Mouse (Mus musculus) embryonic facial prominence, embryonic 12.5 days (tissue): ENCODE measurements around the gene Ephx1. TPM values are rescaled to one million over a fixed set of nuclear protein-coding genes. Genes with fewer than 3 reads are reported as not detected.
A peak's percentile ranks its signal among the peaks of the same experiment; 100 is the strongest.
"Not testable (repeated sequence)": the region's sequence is repeated elsewhere in the genome, so short reads cannot be mapped to it uniquely, and the experiment has no call there.

Source experiments
- ATAC-seq: fragments of 200-750 bp; cut with Nextera tagmentation; 2 replicates; pipeline ENCODE4 v1.8.0; 2017; ENCODE audit not compliant: insufficient number of reproducible peaks, insufficient read depth, low FRiP score, low TSS enrichment
- H3K27ac ChIP-seq: fragments of 300-500 bp; sonication (generic); 2 replicates; pipeline ENCODE4 v1.5.1; 2016; ENCODE audit warnings: mild to moderate bottlenecking
- H3K27me3 ChIP-seq: fragments of 300-500 bp; sonication (generic); 2 replicates; pipeline ENCODE4 v1.6.1; 2016; ENCODE audit warnings: mild to moderate bottlenecking, moderate library complexity
- H3K36me3 ChIP-seq: fragments of 300-500 bp; sonication (generic); 2 replicates; pipeline ENCODE4 v1.6.1; 2016; ENCODE audit warnings: mild to moderate bottlenecking
- H3K4me1 ChIP-seq: fragments of 300-500 bp; sonication (generic); 2 replicates; pipeline ENCODE4 v1.6.1; 2016
- H3K4me2 ChIP-seq: fragments of 300-500 bp; sonication (generic); replicated peaks from 2 replicates; pipeline ENCODE4 v1.6.1; 2016; ENCODE audit warnings: mild to moderate bottlenecking, moderate library complexity
- H3K4me3 ChIP-seq: fragments of 300-500 bp; sonication (generic); 2 replicates; pipeline ENCODE4 v1.5.1; 2016; ENCODE audit warnings: mild to moderate bottlenecking
- H3K9ac ChIP-seq: fragments of 300-500 bp; sonication (generic); 2 replicates; pipeline ENCODE4 v1.6.1; 2016; ENCODE audit warnings: mild to moderate bottlenecking, moderate library complexity
- H3K9me3 ChIP-seq: fragments of 300-500 bp; sonication (generic); 2 replicates; pipeline ENCODE4 v1.6.1; 2016; ENCODE audit warnings: mild to moderate bottlenecking, moderate library complexity
- WGBS: fragments of 180-500 bp; shearing (Covaris S2); methylation state at CpG from one replicate; pipeline ENCODE4 v1.1.7; 2016; 5-methylcytosine and 5-hydroxymethylcytosine counted together
- polyA plus RNA-seq: library from polyadenylated mRNA; unstranded; fragments of >200 nt; fragmentation: Nextera tagmentation; extraction: Ambion mirVana; gene quantifications from 2 replicates; pipeline ENCODE4 v1.2.1, GENCODE M21; 2016

The Ephx1 gene
- polyA plus RNA-seq, 1 experiment from 2014 or later = 2.6 TPM

GRCm38 (mm10) chr1:181037623-181038022 is 16.9 kb upstream of the Ephx1 start:
- H3K4me1 ChIP-seq = no peaks in the 10 kb centered on the region
- ATAC-seq = no peak
- H3K27ac ChIP-seq = no peak overlapping the region
- no peaks in the 10 kb centered on the region for H3K36me3 ChIP-seq
- no peak overlapping the region for H3K4me3 ChIP-seq
- H3K9me3 ChIP-seq = no peaks in the 10 kb centered on the region
- H3K4me2 ChIP-seq = no peak overlapping the region
- no peak overlapping the region for H3K9ac ChIP-seq
- WGBS = 81% methylated on average over 4 of the region's 4 CpGs
- H3K27me3 ChIP-seq = 0 out of 2 replicates have a peak, but pooled peaks cover 8% of the 10 kb centered on the region

DNA sequence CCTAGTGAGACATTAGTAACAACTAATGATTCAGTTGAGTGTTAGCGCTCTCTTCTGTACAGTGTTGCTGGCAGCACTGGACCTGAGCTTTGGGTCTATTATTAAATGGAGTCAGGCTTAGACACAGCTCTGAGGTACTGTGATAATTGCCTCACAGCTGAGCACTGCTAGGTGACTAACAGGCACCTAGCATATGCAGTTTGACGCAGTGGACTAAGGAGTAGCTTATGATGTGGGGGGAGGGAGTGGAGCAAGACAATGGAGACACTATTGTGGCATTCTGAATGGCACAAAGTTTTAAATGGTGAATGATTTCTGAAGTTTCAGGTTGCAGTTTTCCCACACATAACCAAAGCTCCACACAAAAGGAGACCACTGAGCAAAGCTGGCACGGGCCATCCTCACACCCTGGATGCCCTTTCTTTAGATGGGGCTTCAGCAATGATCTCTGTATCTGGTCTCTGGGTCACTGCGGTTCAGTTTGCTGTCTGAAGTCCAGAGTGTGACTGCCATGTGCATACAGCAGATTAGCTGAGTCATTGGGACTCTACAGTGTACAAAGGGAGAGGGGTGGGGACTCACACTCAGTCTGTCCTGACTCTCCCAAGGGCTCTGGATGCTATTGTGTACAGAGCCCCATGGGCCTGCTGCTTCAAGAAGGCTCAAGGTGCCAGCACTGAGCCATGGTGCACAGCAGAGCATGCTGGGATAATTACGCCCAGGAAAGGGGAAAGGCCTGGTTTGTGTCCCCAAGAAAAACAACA is 14.5 kb upstream of the Ephx1 start:
- not testable (repeated sequence) for ATAC-seq, H3K9ac ChIP-seq, H3K36me3 ChIP-seq, H3K4me2 ChIP-seq, H3K27ac ChIP-seq, H3K9me3 ChIP-seq, H3K4me3 ChIP-seq, H3K4me1 ChIP-seq, H3K27me3 ChIP-seq
- WGBS = 81% methylated on average over 5 of the region's 5 CpGs

- ATAC-seq = peak; percentile 22; the same call in 1 of the 2 replicates
- no peaks in the 10 kb centered on the region for H3K27me3 ChIP-seq
- no peak overlapping the region for H3K27ac ChIP-seq
- no peaks in the 10 kb centered on the region for H3K36me3 ChIP-seq
- H3K4me2 ChIP-seq = no peak overlapping the region
- H3K4me1 ChIP-seq = 0 out of 2 replicates have a peak, but pooled peaks cover 2% of the 10 kb centered on the region
- H3K4me3 ChIP-seq = no peak overlapping the region
- H3K9ac ChIP-seq = no peak overlapping the region
- H3K9me3 ChIP-seq = no peaks in the 10 kb centered on the region
- 11% methylated on average over 1 of the region's 1 CpGs for WGBS
Observed at GRCm38 (mm10) chr1:181022265-181022664, 1.6 kb upstream of the Ephx1 start.

- Histone ChIP-seq H3K27me3 (no peaks in the 10 kb centered on the region), H3K4me1 (0 out of 2 replicates have a peak, but pooled peaks cover 6% of the 10 kb centered on the region), H3K36me3 (no peaks in the 10 kb centered on the region), H3K4me3 (no peak overlapping the region), H3K27ac (no peak overlapping the region), H3K9me3 (no peaks in the 10 kb centered on the region), H3K9ac (no peak overlapping the region), H3K4me2 (no peak overlapping the region)
- 69% methylated on average over 7 of the region's 7 CpGs for WGBS
- ATAC-seq = no peak
Observed at GRCm38 (mm10) chr1:181021488-181021865, 773 bp upstream of the Ephx1 start.

DNA sequence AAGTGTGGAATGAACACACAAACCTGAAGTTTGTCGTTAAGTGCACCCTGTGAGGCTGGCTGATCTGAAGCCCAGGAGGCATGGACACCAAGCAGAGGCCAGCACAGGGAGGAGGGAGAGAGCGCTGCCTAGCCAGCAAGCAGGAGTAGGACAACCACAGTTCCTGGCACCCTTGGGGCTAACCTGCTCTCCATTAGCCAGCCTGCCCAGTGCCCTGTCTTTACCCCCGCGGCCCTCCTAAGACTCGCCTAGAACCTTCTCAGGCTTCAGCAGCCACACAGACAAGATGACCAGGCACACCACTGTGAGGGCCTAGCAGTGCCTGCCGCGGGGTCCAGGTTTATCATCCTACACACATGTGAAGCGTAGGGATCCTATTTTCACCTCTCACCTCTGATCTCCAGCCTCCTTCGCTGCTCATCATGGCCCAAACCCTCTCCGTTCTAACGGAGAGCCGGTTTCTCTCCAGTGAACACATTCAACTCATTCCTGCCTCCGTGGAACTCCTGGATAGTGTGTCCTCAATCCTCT is 2.7 kb downstream of the Ephx1 start:
- no peaks in the 10 kb centered on the region for H3K36me3 ChIP-seq
- H3K9me3 ChIP-seq = no peaks in the 10 kb centered on the region
- H3K4me3 ChIP-seq = no peak overlapping the region
- H3K4me2 ChIP-seq = no peak overlapping the region
- 75% methylated on average over 13 of the region's 13 CpGs for WGBS
- no peak overlapping the region for H3K9ac ChIP-seq
- no peak for ATAC-seq
- peaks cover 11% of the 10 kb centered on the region; the same call in 1 of the 2 replicates for H3K4me1 ChIP-seq
- no peaks in the 10 kb centered on the region for H3K27me3 ChIP-seq
- H3K27ac ChIP-seq = no peak overlapping the region

- Histone ChIP-seq H3K36me3 (no peaks in the 10 kb centered on the region), H3K27me3 (no peaks in the 10 kb centered on the region), H3K4me3 (peak overlapping the region; percentile 47), H3K9me3 (no peaks in the 10 kb centered on the region), H3K4me2 (peak overlapping the region; percentile 98), H3K4me1 (peaks cover 11% of the 10 kb centered on the region; the same call in 1 of the 2 replicates), H3K9ac (peak overlapping the region; percentile 52), H3K27ac (0 out of 2 replicates have a peak overlapping the region, but pooled peaks have one; percentile 18)
- peak; percentile 73; the same call in 1 of the 2 replicates for ATAC-seq
- 0% methylated on average over 22 of the region's 22 CpGs for WGBS
Observed at GRCm38 (mm10) chr1:181017212-181017711, 3.4 kb downstream of the Ephx1 start.

GRCm38 (mm10) chr1:181016532-181017131 is 4.1 kb downstream of the Ephx1 start:
- H3K27ac ChIP-seq = no peak overlapping the region

GRCm38 (mm10) chr1:181016045-181016444 is 4.7 kb downstream of the Ephx1 start:
- ATAC-seq = no peak
- H3K9ac ChIP-seq = peak overlapping the region; percentile 7; the same call in 1 of the 2 replicates
- no peak overlapping the region; the same call in 1 of the 2 replicates for H3K4me3 ChIP-seq
- H3K27ac ChIP-seq = no peak overlapping the region
- peaks cover 11% of the 10 kb centered on the region; the same call in 1 of the 2 replicates for H3K4me1 ChIP-seq
- H3K27me3 ChIP-seq = no peaks in the 10 kb centered on the region
- H3K9me3 ChIP-seq = no peaks in the 10 kb centered on the region
- H3K36me3 ChIP-seq = no peaks in the 10 kb centered on the region
- peak overlapping the region; percentile 98 for H3K4me2 ChIP-seq
- 71% methylated on average over 4 of the region's 4 CpGs for WGBS

More at GRCm38 (mm10) chr1:181016532-181017131, 4.1 kb downstream of the Ephx1 start:
- Histone ChIP-seq H3K36me3 (no peaks in the 10 kb centered on the region), H3K4me2 (peak overlapping the region; percentile 98), H3K4me1 (peaks cover 11% of the 10 kb centered on the region; the same call in 1 of the 2 replicates), H3K27me3 (no peaks in the 10 kb centered on the region), H3K9me3 (no peaks in the 10 kb centered on the region), H3K4me3 (peak overlapping the region; percentile 47), H3K9ac (peak overlapping the region; percentile 52)
- 4% methylated on average over 21 of the region's 21 CpGs for WGBS
- ATAC-seq = peak; percentile 45; the same call in 1 of the 2 replicates

DNA sequence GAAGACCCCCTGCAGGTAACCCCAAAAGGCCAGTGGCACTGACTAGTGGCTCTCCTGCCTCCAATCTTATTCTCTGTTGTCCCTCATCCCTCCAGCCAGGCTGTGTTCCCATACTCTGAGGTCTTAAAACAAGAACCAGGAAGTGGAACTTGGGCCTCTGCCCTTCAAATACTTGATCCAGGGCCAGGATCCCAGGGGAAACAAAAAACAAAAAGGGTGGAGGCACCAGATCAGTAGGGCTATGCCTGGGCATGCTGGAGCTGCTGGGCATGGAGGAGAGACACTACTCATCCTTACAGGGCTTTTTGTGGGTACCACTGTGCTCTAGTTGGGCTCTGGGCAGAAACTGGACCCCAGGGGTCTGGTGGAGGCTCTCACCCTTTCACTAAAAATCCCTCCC is 5.1 kb downstream of the Ephx1 start:
- Histone ChIP-seq H3K9ac (peak overlapping the region; percentile 7; the same call in 1 of the 2 replicates), H3K4me3 (no peak overlapping the region), H3K9me3 (no peaks in the 10 kb centered on the region), H3K4me1 (peaks cover 11% of the 10 kb centered on the region; the same call in 1 of the 2 replicates), H3K36me3 (no peaks in the 10 kb centered on the region), H3K27ac (no peak overlapping the region), H3K4me2 (no peak overlapping the region), H3K27me3 (no peaks in the 10 kb centered on the region)
- ATAC-seq = no peak

DNA sequence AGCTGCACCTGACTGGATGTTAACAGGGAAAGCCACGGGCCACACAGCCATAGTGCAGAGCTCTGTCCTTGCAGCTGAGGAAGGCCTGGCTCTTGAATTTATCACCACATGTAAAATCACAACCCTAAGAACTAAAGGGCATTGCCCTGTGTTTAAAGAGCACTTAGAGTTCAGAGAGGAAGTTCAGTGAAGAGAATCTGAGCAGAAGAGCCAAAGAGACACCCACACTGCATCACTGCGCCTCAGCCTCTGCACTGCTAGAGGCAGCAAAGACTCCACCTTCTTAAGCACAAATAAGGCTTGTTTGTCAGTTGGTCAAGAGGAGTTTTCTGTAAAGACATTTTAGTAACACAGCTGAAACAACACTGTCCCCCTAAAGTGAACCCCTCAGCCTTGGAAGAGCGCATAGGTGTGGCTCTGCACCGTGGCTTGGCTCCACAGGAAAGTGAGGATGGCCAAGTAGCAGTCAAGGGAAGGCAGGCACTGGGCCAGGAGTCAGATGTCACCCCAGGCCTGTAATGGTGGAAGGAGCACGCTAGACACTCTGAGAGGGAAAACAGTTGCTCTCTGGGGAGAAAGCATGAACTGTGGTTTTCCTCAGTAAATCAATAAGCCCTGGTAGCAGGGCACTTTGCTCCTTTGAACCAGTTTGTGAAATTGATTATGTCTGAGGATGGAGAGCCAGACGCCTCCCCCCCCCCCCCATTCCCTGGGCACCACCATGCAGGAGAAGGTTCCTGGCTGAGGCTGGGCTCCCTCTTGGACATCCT is 5.8 kb downstream of the Ephx1 start:
- Histone ChIP-seq H3K36me3 (no peaks in the 10 kb centered on the region), H3K9me3 (no peaks in the 10 kb centered on the region), H3K4me3 (no peak overlapping the region), H3K4me1 (peaks cover 11% of the 10 kb centered on the region; the same call in 1 of the 2 replicates), H3K4me2 (no peak overlapping the region), H3K27me3 (no peaks in the 10 kb centered on the region), H3K9ac (no peak overlapping the region), H3K27ac (no peak overlapping the region)
- ATAC-seq = no peak
- 71% methylated on average over 6 of the region's 6 CpGs for WGBS

DNA sequence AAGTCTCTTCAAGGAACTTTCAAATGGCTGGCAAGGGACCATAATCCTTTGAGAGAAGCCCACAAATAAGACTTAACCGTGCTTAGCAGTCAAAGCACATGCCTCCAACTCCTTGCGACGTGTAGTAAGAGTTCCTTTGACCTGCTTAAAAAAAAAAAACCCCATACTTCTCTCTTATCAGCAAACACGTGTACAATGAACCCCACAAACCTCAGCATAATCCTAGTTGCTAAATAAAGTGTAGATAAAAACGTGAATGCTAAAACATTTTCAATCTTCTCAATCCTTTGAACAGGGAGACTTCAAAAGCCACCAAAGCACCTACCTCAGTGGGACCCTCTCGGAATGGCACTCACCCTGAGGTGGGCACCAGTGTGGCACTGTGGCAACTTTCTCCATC is 7.3 kb downstream of the Ephx1 start:
- 80% methylated on average over 6 of the region's 6 CpGs for whole genome bisulfite sequencing
- H3K4me2 ChIP-seq = no peak overlapping the region
- H3K27ac ChIP-seq = no peak overlapping the region
- no peaks in the 10 kb centered on the region for H3K36me3 ChIP-seq
- H3K4me1 ChIP-seq = peaks cover 11% of the 10 kb centered on the region; the same call in 1 of the 2 replicates
- H3K9me3 ChIP-seq = no peaks in the 10 kb centered on the region
- H3K9ac ChIP-seq = no peak overlapping the region
- no peak for ATAC-seq
- H3K4me3 ChIP-seq = no peak overlapping the region
- no peaks in the 10 kb centered on the region for H3K27me3 ChIP-seq
